Mouse (Mus musculus): ENCODE data around the gene Rinl. TPM values are rescaled to one million over a fixed set of nuclear protein-coding genes. Genes with fewer than 3 reads are reported as not detected.
A peak's percentile ranks its signal among the peaks of the same experiment; 100 is the strongest.

Gene Rinl
- polyA plus RNA-seq, 1 experiment: 0.12 TPM

DNA sequence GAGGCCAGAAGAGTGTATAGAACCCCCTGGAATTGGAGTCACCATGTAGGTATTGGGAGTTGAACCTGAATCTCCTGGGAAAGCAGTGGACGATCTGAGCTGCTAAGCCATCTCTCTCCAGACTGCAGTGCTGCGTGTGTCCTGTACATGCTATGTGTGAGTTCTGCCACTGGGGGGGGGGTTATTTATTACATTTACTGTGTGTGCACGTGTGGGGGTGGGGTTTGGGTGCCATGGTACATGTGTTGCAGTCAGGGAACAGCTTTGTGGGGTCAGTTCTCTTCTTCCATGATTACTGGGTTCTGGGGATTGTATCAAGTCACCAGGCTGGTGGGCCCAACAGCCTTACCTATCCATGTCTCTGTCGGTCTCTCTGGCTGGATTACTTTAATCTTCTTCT is 18.1 kb downstream of the Rinl start:
- H3K4me2 ChIP-seq (ENCODE audit: low read depth): no peak overlapping the region
- H3K79me2 ChIP-seq (ENCODE audit: control insufficient read depth, insufficient read depth): peaks cover 6% of the 10 kb centered on the region
- H3ac ChIP-seq (ENCODE audit: control insufficient read depth, insufficient read length): no peak overlapping the region
- H3K27me3 ChIP-seq (ENCODE audit: control insufficient read depth, insufficient read depth, insufficient read length): no peaks in the 10 kb centered on the region
- TF ChIP-seq CEBPB (IDR thresholded peaks at IDR 0.05; ENCODE audit: insufficient read depth, poor library complexity, severe bottlenecking): no peak
- no peak for TF ChIP-seq TCF3 (IDR thresholded peaks at IDR 0.05; ENCODE audit: insufficient read length, low read depth)
- no peak for TF ChIP-seq E2F4 (IDR thresholded peaks at IDR 0.05; ENCODE audit: insufficient read depth)
- no peak for TF ChIP-seq REST (IDR thresholded peaks at IDR 0.05; ENCODE audit: insufficient read depth, insufficient read length)
- no peak for TF ChIP-seq MAX (IDR thresholded peaks at IDR 0.05; ENCODE audit: low read depth)
- TF ChIP-seq MYOD1 (IDR thresholded peaks at IDR 0.05; ENCODE audit: control insufficient read depth in 1 of 3, insufficient read length in 2 of 3, low read depth in 2 of 3): no peak
- no peak for TF ChIP-seq MYOG (IDR thresholded peaks at IDR 0.05; ENCODE audit: control insufficient read depth in 1 of 3, insufficient read depth in 1 of 3, insufficient read length in 2 of 3, low read depth in 2 of 3)
- no peak for TF ChIP-seq POLR2AphosphoS2 (IDR thresholded peaks at IDR 0.05; ENCODE audit: insufficient read length, low read depth)
- TF ChIP-seq TCF12 (IDR thresholded peaks at IDR 0.05; ENCODE audit: insufficient read depth, poor library complexity, severe bottlenecking): no peak
- no peak for TF ChIP-seq USF1 (IDR thresholded peaks at IDR 0.05; ENCODE audit: low read depth)
- no peak for TF ChIP-seq SRF (IDR thresholded peaks at IDR 0.05; ENCODE audit: control insufficient read depth, insufficient read length, low read depth)
- TF ChIP-seq POLR2A (IDR thresholded peaks at IDR 0.05; ENCODE audit: insufficient read length, low read depth): no peak
- H3K4me3 ChIP-seq: no peak overlapping the region
- H3K36me3 ChIP-seq (ENCODE audit: control insufficient read depth, insufficient read depth): peaks cover 2% of the 10 kb centered on the region

DNA sequence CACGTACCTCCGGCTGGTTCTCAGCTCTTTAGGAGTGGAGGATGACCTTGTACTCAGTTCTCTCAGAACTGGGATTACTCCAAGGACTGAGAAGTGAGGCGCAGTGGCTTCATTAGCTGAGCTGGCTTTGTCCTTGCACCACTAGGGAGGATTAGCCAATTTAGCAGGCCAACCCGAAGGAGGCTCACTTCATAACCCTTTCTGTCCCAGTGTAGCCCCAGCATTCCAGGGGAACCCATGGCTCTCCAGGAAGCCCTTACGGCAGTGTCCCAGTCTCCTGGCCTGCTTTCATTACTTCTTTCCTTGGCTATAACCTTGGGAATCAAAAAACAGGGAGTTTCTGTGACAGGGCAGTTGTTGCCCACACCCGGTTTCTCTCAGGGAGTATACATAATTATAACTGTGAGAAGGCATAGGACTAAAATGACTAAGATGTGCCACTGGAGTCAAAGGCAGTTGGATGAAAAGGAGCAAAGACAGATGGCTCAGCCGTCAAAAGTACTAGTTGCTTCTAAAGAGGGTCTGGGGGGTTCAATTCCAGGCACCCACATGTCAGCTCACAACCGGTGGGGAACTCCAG is 19.0 kb downstream of the Rinl start:
- Histone ChIP-seq H3K4me2 (ENCODE audit: low read depth) (peak overlapping the region; percentile 99), H3K27me3 (ENCODE audit: control insufficient read depth, insufficient read depth, insufficient read length) (no peaks in the 10 kb centered on the region), H3ac (ENCODE audit: control insufficient read depth, insufficient read length) (peak overlapping the region; percentile 95), H3K36me3 (ENCODE audit: control insufficient read depth, insufficient read depth) (peaks cover 4% of the 10 kb centered on the region), H3K4me3 (peak overlapping the region; percentile 67), H3K79me2 (ENCODE audit: control insufficient read depth, insufficient read depth) (peaks cover 14% of the 10 kb centered on the region)
- TF ChIP-seq E2F4 (IDR thresholded peaks at IDR 0.05; ENCODE audit: insufficient read depth) (no peak), MAX (IDR thresholded peaks at IDR 0.05; ENCODE audit: low read depth) (no peak), TCF3 (IDR thresholded peaks at IDR 0.05; ENCODE audit: insufficient read length, low read depth) (no peak), MYOD1 (IDR thresholded peaks at IDR 0.05; ENCODE audit: control insufficient read depth in 1 of 3, insufficient read length in 2 of 3, low read depth in 2 of 3) (no peak), MYOG (IDR thresholded peaks at IDR 0.05; ENCODE audit: control insufficient read depth in 1 of 3, insufficient read depth in 1 of 3, insufficient read length in 2 of 3, low read depth in 2 of 3) (no peak), USF1 (IDR thresholded peaks at IDR 0.05; ENCODE audit: low read depth) (no peak), CEBPB (IDR thresholded peaks at IDR 0.05; ENCODE audit: insufficient read depth, poor library complexity, severe bottlenecking) (no peak), POLR2A (IDR thresholded peaks at IDR 0.05; ENCODE audit: insufficient read length, low read depth) (no peak), SRF (IDR thresholded peaks at IDR 0.05; ENCODE audit: control insufficient read depth, insufficient read length, low read depth) (no peak), REST (IDR thresholded peaks at IDR 0.05; ENCODE audit: insufficient read depth, insufficient read length) (no peak), POLR2AphosphoS2 (IDR thresholded peaks at IDR 0.05; ENCODE audit: insufficient read length, low read depth) (no peak)

DNA sequence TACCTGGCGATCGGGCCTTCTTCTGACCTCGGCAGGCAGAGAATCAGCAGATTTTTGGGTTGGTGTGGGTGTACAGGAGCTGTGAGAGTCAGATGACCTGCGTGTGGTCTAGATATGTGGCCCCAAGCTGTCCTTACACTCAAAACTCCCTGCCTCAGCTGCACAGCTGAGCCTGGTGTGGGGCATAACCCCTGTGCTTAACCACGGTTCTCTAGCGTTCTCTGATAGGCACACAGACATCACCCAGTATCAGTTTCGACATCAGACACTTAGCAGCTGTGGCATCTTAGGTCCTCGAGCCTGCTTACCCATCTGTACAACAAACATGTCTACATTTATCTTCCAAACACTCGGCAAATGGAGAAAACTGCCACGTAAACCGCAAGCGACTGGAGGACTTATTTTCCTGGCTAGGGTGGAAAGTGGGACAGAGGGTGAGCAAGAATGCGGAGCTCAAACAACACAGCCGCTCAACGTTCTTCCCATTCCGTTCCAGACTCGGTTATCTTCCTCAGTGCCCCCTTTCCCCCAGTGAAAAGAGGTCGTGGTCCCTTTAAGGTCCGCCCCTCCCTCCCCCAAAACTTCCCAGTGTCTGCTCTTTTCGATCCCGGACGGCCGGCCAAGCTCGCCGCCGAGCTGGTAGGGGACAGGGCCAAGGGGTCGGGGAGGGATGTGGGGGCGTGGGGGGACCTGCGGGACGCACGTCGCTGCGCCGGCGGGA is 19.6 kb downstream of the Rinl start, which contains the start of gene Hnrnpl:
Gene Hnrnpl (plus strand): TSS at position 321 of the 721 bp plus-strand sequence.
- H3ac ChIP-seq (ENCODE audit: control insufficient read depth, insufficient read length): peak within 1 kb of the TSS; percentile 95
- peaks cover 21% of the 10 kb centered on the region for H3K79me2 ChIP-seq (ENCODE audit: control insufficient read depth, insufficient read depth)
- peak within 1 kb of the TSS; percentile 99 for H3K4me2 ChIP-seq (ENCODE audit: low read depth)
- peaks cover 10% of the 10 kb centered on the region for H3K36me3 ChIP-seq (ENCODE audit: control insufficient read depth, insufficient read depth)
- no peaks in the 10 kb centered on the region for H3K27me3 ChIP-seq (ENCODE audit: control insufficient read depth, insufficient read depth, insufficient read length)
- TF ChIP-seq POLR2A (IDR thresholded peaks at IDR 0.05; ENCODE audit: insufficient read length, low read depth): peak; percentile 64
- TF ChIP-seq TCF3 (IDR thresholded peaks at IDR 0.05; ENCODE audit: insufficient read length, low read depth): no peak
- TF ChIP-seq MYOG (IDR thresholded peaks at IDR 0.05; ENCODE audit: control insufficient read depth in 1 of 3, insufficient read depth in 1 of 3, insufficient read length in 2 of 3, low read depth in 2 of 3): peak; percentile 41 to 88 (median 51)
- peak in 2 of 3 experiments; percentile 75 to 86 for TF ChIP-seq MYOD1 (IDR thresholded peaks at IDR 0.05; ENCODE audit: control insufficient read depth in 1 of 3, insufficient read length in 2 of 3, low read depth in 2 of 3)
- no peak; the same call in 1 of the 2 replicates for TF ChIP-seq CEBPB (IDR thresholded peaks at IDR 0.05; ENCODE audit: insufficient read depth, poor library complexity, severe bottlenecking)
- TF ChIP-seq POLR2AphosphoS2 (IDR thresholded peaks at IDR 0.05; ENCODE audit: insufficient read length, low read depth): peak; percentile 56
- H3K4me3 ChIP-seq: peak within 1 kb of the TSS; percentile 67

DNA sequence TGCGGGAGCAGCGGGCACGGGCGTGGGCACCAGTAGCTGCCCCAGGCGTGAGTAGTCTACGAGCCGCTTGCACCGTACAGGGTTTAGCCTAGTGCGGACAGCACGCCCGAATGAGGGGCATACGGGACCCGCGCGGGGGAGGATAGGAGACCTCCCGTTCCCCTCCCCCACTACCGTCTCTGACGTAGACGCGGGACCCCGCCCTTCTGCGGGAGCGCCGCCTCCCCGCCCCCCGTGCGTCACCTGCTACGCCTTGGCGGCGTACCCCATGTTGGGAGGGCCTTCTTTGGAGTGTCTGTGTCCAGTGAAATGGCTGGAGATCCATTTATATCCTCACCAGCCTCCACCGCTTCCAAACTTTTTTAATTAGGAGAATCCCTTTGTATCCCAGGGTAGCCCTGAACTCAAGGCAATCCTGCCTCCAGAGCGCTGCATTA is 20.2 kb downstream of the Rinl start:
- Histone ChIP-seq H3K4me3 (peak overlapping the region; percentile 67), H3K27me3 (ENCODE audit: control insufficient read depth, insufficient read depth, insufficient read length) (no peaks in the 10 kb centered on the region), H3ac (ENCODE audit: control insufficient read depth, insufficient read length) (peak overlapping the region; percentile 95), H3K4me2 (ENCODE audit: low read depth) (peak overlapping the region; percentile 98), H3K36me3 (ENCODE audit: control insufficient read depth, insufficient read depth) (peaks cover 15% of the 10 kb centered on the region), H3K79me2 (ENCODE audit: control insufficient read depth, insufficient read depth) (peaks cover 27% of the 10 kb centered on the region)
- peak; percentile 97 for TF ChIP-seq POLR2AphosphoS2 (IDR thresholded peaks at IDR 0.05; ENCODE audit: insufficient read length, low read depth)
- no peak for TF ChIP-seq MAX (IDR thresholded peaks at IDR 0.05; ENCODE audit: low read depth)
- no peak for TF ChIP-seq TCF3 (IDR thresholded peaks at IDR 0.05; ENCODE audit: insufficient read length, low read depth)
- peak in 2 of 3 experiments; percentile 52 to 85 for TF ChIP-seq MYOD1 (IDR thresholded peaks at IDR 0.05; ENCODE audit: control insufficient read depth in 1 of 3, insufficient read length in 2 of 3, low read depth in 2 of 3)
- TF ChIP-seq E2F4 (IDR thresholded peaks at IDR 0.05; ENCODE audit: insufficient read depth): no peak
- no peak for TF ChIP-seq SRF (IDR thresholded peaks at IDR 0.05; ENCODE audit: control insufficient read depth, insufficient read length, low read depth)
- peak in 1 of 3 experiments; percentile 76 for TF ChIP-seq MYOG (IDR thresholded peaks at IDR 0.05; ENCODE audit: control insufficient read depth in 1 of 3, insufficient read depth in 1 of 3, insufficient read length in 2 of 3, low read depth in 2 of 3)
- TF ChIP-seq CEBPB (IDR thresholded peaks at IDR 0.05; ENCODE audit: insufficient read depth, poor library complexity, severe bottlenecking): no peak
- no peak for TF ChIP-seq TCF12 (IDR thresholded peaks at IDR 0.05; ENCODE audit: insufficient read depth, poor library complexity, severe bottlenecking)
- TF ChIP-seq POLR2A (IDR thresholded peaks at IDR 0.05; ENCODE audit: insufficient read length, low read depth): peak; percentile 82
